Mouse (Mus musculus) heart, embryonic 16.5 days (tissue): ENCODE results near the gene Pla2g5. TPM values are rescaled to one million over a fixed set of nuclear protein-coding genes. Genes with fewer than 3 reads are reported as not detected.

Source experiments
- ATAC-seq: fragments of 200-750 bp; cut with Nextera tagmentation; replicated peaks from 2 replicates; pipeline ENCODE4 v1.8.0; 2017; ENCODE audit warnings: moderate number of reproducible peaks; ENCODE audit not compliant: insufficient read depth, low FRiP score; ENCODE audit errors: extremely low read depth
- H3K27ac ChIP-seq: fragments of 300-500 bp; sonication (generic); 2 replicates; pipeline ENCODE4 v1.5.1; 2014; ENCODE audit warnings: mild to moderate bottlenecking, low read length, control low read depth, moderate library complexity
- H3K27me3 ChIP-seq: fragments of 300-500 bp; sonication (generic); 2 replicates; pipeline ENCODE4 v1.6.1; 2014; ENCODE audit warnings: low read length, mixed read lengths; ENCODE audit not compliant: control insufficient read depth, insufficient read depth
- H3K36me3 ChIP-seq: fragments of 300-500 bp; sonication (generic); 2 replicates; pipeline ENCODE4 v1.6.1; 2014; ENCODE audit not compliant: control insufficient read depth, insufficient read depth
- H3K4me1 ChIP-seq: fragments of 300-500 bp; sonication (generic); 2 replicates; pipeline ENCODE4 v1.6.1; 2014; ENCODE audit warnings: low read length, mixed read lengths; ENCODE audit not compliant: control insufficient read depth, insufficient read depth
- H3K4me2 ChIP-seq: fragments of 300-500 bp; sonication (generic); 2 replicates; pipeline ENCODE4 v1.6.1; 2014; ENCODE audit warnings: low read depth, mild to moderate bottlenecking, control low read depth, low read length
- H3K4me3 ChIP-seq: fragments of 300-500 bp; sonication (generic); 2 replicates; pipeline ENCODE4 v1.5.1; 2014; ENCODE audit warnings: mild to moderate bottlenecking, control low read depth, low read length
- H3K9ac ChIP-seq: fragments of 300-500 bp; sonication (generic); 2 replicates; pipeline ENCODE4 v1.6.1; 2014; ENCODE audit warnings: low read length, control low read depth
- H3K9me3 ChIP-seq: fragments of 300-500 bp; sonication (generic); replicated peaks from 2 replicates; pipeline ENCODE4 v1.6.1; 2016; ENCODE audit warnings: low read length; ENCODE audit not compliant: control insufficient read depth
- WGBS: fragments of 180-500 bp; shearing (Covaris S2); extraction: QIAGEN DNeasy Blood & Tissue Kit; methylation state at CpG from one replicate; pipeline ENCODE4 v1.1.7; 2014; 5-methylcytosine and 5-hydroxymethylcytosine counted together
- polyA plus RNA-seq: library from polyadenylated mRNA; unstranded; fragments of >200 nt; fragmentation: Nextera tagmentation; extraction: Ambion mirVana; gene quantifications from 2 replicates; pipeline ENCODE4 v1.2.1, GENCODE M21; 2015

The Pla2g5 gene
- polyA plus RNA-seq, 1 experiment from 2014 or later, result 2.7 TPM

GRCm38 (mm10) chr4:138755439-138755838 lies 107.8 kb downstream of the Pla2g5 start:
- H3K27me3 ChIP-seq, result peaks cover 3% of the 10 kb centered on the region
- no peaks in the 10 kb centered on the region for H3K36me3 ChIP-seq
- no peak overlapping the region for H3K9ac ChIP-seq
- H3K4me2 ChIP-seq, result no peak overlapping the region
- H3K27ac ChIP-seq, result no peak overlapping the region
- no peaks in the 10 kb centered on the region; the same call in 1 of the 2 replicates for H3K9me3 ChIP-seq
- no peak for ATAC-seq
- WGBS, result 57% methylated on average over 4 of the region's 4 CpGs
- no peaks in the 10 kb centered on the region for H3K4me1 ChIP-seq
- H3K4me3 ChIP-seq, result no peak overlapping the region

GRCm38 (mm10) chr4:138754432-138754831 lies 108.8 kb downstream of the Pla2g5 start:
- no peaks in the 10 kb centered on the region for H3K4me1 ChIP-seq
- H3K27me3 ChIP-seq, result peaks cover 3% of the 10 kb centered on the region; the same call in 1 of the 2 replicates
- H3K9ac ChIP-seq, result no peak overlapping the region
- no peak overlapping the region for H3K4me2 ChIP-seq
- WGBS, result 40% methylated on average over 9 of the region's 9 CpGs
- no peaks in the 10 kb centered on the region for H3K36me3 ChIP-seq
- no peak for ATAC-seq
- H3K4me3 ChIP-seq, result no peak overlapping the region
- no peaks in the 10 kb centered on the region; the same call in 1 of the 2 replicates for H3K9me3 ChIP-seq
- no peak overlapping the region for H3K27ac ChIP-seq

GRCm38 (mm10) chr4:138753608-138754007 lies 109.7 kb downstream of the Pla2g5 start:
- no peaks in the 10 kb centered on the region; the same call in 1 of the 2 replicates for H3K9me3 ChIP-seq
- no peak for ATAC-seq
- H3K4me1 ChIP-seq, result no peaks in the 10 kb centered on the region
- no peaks in the 10 kb centered on the region for H3K36me3 ChIP-seq
- no peak overlapping the region for H3K27ac ChIP-seq
- H3K4me3 ChIP-seq, result no peak overlapping the region
- no peak overlapping the region for H3K4me2 ChIP-seq
- no peaks in the 10 kb centered on the region for H3K27me3 ChIP-seq
- no peak overlapping the region for H3K9ac ChIP-seq
- WGBS, result 87% methylated on average over 3 of the region's 3 CpGs

- no peak for ATAC-seq
- Histone ChIP-seq H3K36me3 (no peaks in the 10 kb centered on the region), H3K4me3 (no peak overlapping the region), H3K4me2 (no peak overlapping the region), H3K4me1 (no peaks in the 10 kb centered on the region), H3K27ac (no peak overlapping the region), H3K9me3 (no peaks in the 10 kb centered on the region; the same call in 1 of the 2 replicates), H3K9ac (no peak overlapping the region), H3K27me3 (peaks cover 7% of the 10 kb centered on the region)
- WGBS, result 89% methylated on average over 6 of the region's 6 CpGs
These were observed 110.7 kb downstream of the Pla2g5 start for GRCm38 (mm10) chr4:138752603-138753002.

Other genes with a start within 250 kb of the Pla2g5 start
- gene Vwa5b1, start 227.6 kb downstream of the Pla2g5 start, polyA plus RNA-seq, result 0.08 TPM in 1 of 2 replicates, not detected in the other
- gene Pla2g2c, start 138.7 kb downstream of the Pla2g5 start, polyA plus RNA-seq, result 0.17 TPM in 1 of 2 replicates, not detected in the other
- gene Ubxn10, start 126.3 kb downstream of the Pla2g5 start, polyA plus RNA-seq, result 1.3 and 1.5 TPM in 2 replicates
- 0.07 and 0.15 TPM in 2 replicates for gene Pla2g2f, start 105.9 kb downstream of the Pla2g5 start, polyA plus RNA-seq
- 0.12 TPM in 1 of 2 replicates, not detected in the other for gene Pla2g2d, start 87.7 kb downstream of the Pla2g5 start, polyA plus RNA-seq
- gene Gm13030, start 10.5 kb upstream of the Pla2g5 start, polyA plus RNA-seq, result not detected in 2 replicates
- gene Pla2g2e, start 14.5 kb upstream of the Pla2g5 start, polyA plus RNA-seq, result 0.18 TPM in 1 of 2 replicates, not detected in the other
- 3.0 and 3.3 TPM in 2 replicates for gene Otud3, start 50.5 kb upstream of the Pla2g5 start, polyA plus RNA-seq
- 0.29 and 0.66 TPM in 2 replicates for gene Rnf186, start 103.6 kb upstream of the Pla2g5 start, polyA plus RNA-seq
- 7.0 and 8.3 TPM in 2 replicates for gene Tmco4, start 109.4 kb upstream of the Pla2g5 start, polyA plus RNA-seq
- not detected in 2 replicates for gene Htr6, start 212.1 kb upstream of the Pla2g5 start, polyA plus RNA-seq
- gene Nbl1, start 229.5 kb upstream of the Pla2g5 start, polyA plus RNA-seq, result 25.8 and 28.9 TPM in 2 replicates